Mouse (Mus musculus) frontal cortex, adult 2 months (tissue): Measurements from ENCODE around the gene S1pr5. TPM values are rescaled to one million over a fixed set of nuclear protein-coding genes. Genes with fewer than 3 reads are reported as not detected.
"Not testable (repeated sequence)": the region's sequence is repeated elsewhere in the genome, so short reads cannot be mapped to it uniquely, and the experiment has no call there.

Experiments used
- DNase-seq, 2 experiments: peaks; one replicate each; pipeline ENCODE4 v3.0.0; 2022; ENCODE audit warnings: low spot score in 1 of 2; ENCODE audit errors: extremely low spot score in 1 of 2
- polyA plus RNA-seq: library from polyadenylated mRNA; depleted of rRNA; stranded (reverse); fragments of >200 nt; gene quantifications from 2 replicates; pipeline ENCODE4 v1.2.3, GENCODE M21; 2012; rRNA removed

Gene S1pr5
- polyA plus RNA-seq: 9.9 and 13.8 TPM in 2 replicates

DNA sequence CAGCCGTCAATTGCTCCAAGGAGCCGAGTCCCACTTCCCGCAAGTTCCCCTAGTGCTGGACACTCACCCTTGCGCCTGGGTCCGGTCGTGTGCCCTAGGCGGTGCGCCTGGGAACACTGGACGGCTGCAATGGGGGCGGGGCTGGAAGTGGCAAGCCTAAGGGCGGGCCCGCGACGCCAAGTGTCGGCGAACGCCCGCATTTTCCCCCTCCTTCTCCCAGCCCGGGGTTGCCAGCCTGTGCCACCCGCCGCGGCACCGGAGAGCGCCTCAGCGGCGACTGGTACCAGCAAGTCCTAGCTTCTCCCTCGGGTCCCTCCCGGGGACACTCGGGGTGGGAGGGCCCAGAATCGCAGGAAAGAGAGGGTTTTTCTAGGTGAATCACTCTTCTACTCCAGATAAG lies at the start of gene S1pr5:
Gene S1pr5, minus strand, starts transcription at position 118 of the 400 bp plus-strand sequence.
- DNase-seq: peak in 1 of 2 experiments; percentile 35

DNA sequence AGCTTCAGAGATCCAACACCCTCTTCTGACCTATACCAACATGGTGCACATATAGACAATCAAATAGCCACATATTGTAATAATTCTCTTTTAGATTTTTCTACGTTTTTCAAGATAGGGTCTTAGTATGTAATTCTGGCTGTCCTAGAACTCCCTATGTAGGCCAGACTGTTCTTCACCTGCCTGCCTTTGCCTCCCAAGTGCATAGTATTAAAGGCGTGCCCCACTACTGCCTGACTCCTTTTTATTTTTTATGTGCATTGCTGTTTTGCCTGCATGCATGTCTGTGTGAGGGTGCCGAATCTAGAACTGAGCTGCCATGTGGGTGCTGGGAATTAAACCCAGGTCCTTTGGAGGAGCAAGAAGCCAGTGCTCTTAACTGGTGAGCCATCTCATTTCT lies 44.0 kb upstream of the S1pr5 start:
- DNase-seq: no peak

DNA sequence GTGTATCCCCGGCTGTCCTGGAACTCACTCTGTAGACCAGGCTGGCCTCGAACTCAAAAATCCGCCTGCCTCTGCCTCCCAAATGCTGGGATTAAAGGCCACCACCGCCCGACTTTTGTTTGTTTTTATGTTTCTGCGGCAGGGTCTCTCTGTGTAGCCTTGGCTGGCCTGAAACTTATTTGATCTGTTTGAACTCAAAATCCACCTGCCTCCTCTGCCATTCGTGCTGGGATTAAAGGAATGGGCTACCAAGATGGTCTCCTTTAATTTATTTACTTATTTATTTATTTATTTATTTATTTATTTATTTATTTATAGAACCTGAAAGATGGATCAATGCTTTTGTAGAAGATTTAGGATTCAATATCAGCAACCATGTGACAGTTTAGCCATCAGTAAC lies 43.6 kb upstream of the S1pr5 start:
- not testable (repeated sequence) for DNase-seq

DNA sequence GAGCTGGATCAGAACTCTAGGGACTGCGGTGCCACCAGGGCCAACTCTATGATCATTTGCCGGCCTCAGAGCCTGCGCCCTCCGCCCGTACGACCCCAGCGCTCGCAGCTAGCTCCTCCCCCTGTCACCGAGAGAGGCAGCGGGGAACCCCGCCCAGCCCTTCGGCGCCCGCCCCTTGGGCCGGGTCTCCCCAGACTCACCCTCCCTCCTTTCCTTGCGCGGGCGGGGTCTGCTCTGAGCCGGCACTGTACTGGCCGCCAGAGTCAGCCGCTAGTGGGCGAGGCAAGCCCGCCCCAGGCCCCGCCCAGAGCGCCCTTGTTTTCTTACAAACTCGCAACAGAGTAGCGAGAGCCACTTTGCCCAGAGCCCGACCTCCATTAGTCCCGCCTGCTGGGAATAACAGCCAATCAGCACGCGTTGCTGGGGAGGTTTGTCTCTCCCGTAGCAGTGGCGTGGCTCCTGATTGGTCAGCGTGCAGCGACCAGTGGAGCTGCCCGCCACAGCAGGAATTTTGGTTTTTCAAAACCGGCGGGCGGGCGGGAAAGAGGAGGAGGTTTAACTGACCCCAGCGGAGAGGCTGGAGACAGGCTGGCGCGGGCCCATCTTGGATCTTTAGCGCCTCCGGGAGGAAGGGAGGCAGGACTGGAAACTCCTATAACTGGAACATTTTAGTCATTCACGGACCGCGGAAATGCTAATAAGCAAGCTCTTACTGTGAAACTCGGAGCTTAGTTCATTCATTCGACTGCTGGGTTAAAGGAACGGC lies 43.0 kb upstream of the S1pr5 start, which contains the start of gene Cdkn2d:
Gene Cdkn2d, minus strand, starts transcription at position 386 of the 766 bp plus-strand sequence.
- peak; percentile 99 to 100 for DNase-seq

DNA sequence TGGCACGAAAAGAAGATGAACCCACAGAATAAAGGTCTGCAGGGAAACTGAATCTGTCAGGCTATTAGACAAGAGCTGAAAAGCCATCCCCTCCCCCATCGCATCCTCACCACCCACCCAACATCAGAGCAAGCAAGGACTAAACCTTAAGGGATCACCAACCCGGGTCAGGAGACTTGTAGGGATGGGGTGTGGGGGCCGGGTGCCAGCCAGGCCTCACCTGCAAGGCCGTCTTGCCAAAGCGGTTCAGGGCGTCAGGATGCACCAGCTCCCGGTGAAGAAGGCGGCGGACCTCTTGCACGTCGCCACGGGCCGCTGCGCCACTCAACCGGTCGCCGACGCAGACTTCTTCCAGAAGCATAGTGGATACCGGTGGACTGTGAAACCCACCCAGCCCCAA lies 42.3 kb upstream of the S1pr5 start:
- DNase-seq: no peak

DNA sequence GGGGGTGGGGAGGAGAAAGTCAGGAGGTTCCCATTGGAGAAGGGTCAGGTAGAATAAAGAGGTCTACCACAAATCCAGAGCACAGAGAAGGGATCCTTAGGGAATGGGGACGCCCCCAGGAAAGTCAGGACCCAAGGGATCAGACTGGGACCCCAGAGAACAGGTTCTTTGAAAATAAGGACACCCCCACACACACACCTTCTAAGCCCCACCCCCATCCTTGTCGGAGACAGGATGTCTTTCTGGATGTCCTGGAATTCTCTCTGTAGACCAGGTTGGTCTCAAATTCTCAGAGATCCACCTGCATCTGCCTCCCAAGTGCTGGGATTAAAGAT lies 41.1 kb upstream of the S1pr5 start:
- no peak for DNase-seq

DNA sequence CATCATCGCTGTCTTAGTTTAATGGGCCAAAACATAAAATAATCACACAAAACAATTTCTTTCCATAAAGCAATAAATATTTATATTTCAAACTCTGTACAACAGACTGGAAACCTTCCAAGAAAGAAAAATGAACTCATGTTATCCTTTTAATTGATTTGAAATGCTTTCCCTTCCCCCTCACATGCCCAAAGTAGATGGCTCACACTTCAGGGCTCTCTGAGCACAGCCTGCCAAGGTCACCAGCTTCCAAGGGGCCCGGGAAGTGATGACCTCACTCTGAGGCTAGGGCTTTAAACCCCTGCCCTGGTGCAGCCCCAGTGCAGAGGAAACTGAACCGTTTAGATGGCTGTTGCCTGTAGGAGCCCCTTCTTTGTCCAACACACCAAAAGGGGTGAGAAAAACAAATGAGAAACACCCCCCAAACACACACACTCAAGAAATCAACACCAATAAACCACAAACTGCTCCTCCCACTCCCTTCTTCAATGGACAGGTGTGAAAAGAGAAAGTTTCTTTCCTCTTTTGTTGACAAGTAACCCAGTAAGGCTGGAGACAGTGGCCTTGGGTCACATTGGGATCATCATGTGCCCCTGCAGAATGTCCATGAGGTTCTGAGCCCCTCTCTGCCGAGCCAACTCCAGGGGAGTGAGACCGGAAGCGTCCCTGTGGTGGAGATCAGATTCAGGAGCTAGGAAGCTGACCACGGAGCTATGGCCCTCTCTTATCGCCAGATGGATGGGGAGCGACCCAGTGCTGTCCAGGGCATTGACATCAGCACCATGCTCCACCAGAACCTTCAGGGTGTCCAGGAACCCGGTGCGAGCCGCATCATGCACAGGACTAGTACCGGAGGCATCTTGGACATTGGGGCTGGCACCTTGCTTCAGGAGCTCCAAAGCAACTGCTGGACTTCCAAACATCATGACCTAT lies 40.4 kb upstream of the S1pr5 start:
- DNase-seq: no peak

DNA sequence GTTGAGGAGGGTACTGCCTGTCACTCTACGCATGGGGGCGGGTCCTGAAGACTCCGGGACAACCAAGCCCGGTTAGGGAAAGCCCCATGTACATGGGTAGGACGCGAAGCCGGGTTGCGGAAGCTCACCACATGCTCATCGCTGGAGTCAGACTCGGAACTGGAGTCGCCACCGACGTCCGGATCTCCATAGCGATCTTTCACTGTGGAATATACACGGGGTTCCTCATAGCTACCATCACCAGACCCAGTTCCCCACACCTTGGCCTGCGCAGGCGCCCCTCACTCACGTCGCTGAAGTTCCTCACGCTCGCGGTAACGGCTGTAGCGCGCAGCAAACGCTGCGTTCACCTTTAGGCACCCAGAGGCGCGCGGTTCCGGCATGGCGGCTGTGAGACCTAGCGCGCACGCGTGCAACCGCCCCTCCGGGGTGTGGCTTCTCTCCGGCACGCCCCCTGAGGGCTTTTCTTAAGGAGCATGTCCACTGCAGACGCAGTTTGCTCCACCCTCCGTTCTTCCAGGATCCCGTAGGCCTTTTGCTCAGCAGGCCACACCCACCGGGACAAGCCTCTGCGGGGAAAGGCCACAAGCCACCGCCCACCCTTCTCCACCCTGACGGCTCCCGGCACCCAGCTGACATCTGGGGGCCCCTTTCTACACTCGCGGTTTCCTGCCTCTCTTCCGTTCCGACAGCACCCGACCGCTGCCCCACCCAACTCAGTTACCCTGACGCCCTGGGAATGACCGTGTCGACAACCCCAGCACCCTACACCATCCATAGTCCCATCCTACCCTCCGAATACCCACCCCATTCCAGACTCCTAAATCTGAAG lies 39.5 kb upstream of the S1pr5 start, which contains the start of gene Kri1:
Gene Kri1, minus strand, starts transcription at position 399 of the 832 bp plus-strand sequence.
- DNase-seq: peak; percentile 96 to 98

DNA sequence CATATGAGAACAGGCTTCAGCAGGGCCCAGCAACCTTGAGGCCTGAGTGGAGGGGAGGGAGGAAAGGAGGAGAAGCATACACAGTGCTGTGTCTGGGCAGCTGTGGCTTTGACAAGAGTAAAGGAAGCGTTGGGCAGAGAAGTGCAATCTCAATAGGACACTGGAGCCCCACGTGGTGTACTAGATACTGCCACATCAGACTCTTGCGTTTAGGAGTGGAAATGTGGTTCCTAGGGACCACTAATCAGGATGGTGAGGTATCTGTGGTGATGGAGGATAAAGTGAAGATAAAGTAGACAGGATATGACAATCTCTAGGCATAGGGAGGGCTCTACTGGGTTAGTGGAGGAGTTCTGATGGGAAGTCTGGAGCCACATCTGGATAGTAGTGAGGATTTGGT lies 38.5 kb upstream of the S1pr5 start:
- no peak for DNase-seq

DNA sequence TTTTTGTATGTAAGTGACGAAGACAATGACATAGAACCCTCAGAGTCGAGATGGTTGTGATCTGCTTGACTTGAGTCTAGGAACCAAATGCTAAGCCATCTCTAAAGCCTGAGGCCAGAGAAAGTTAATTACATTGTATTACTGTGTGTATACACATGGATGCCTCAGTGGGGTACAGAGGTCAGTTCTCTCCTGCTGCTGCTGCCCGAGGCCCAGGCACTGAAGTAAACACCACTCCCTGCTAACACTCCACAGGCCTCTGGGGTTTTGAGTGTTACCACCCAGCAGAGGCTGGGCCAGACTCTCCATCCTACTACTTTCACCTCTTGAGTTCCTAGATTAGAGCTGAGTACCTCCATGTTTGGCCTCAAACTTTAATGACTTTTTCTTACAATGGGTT lies 35.8 kb upstream of the S1pr5 start:
- no peak for DNase-seq

DNA sequence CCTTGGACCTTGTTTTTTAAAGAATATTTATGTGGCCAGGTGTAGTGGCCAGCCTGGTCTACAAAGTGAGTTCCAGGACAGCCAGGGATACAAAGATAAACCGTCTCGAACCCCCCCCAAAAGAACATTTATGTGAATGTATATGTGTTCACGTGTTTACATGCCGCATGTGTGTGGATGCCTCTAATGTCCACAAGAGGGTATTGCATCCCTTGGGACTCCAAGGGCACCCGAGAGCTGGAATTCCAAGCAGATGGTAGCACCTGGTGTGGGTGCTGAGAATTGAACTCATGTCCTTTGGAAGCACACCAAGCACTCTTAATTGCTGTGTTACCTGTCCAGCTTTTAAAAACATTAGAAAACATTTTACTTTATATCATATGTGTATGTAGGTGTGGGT lies 35.3 kb upstream of the S1pr5 start:
- DNase-seq: no peak

DNA sequence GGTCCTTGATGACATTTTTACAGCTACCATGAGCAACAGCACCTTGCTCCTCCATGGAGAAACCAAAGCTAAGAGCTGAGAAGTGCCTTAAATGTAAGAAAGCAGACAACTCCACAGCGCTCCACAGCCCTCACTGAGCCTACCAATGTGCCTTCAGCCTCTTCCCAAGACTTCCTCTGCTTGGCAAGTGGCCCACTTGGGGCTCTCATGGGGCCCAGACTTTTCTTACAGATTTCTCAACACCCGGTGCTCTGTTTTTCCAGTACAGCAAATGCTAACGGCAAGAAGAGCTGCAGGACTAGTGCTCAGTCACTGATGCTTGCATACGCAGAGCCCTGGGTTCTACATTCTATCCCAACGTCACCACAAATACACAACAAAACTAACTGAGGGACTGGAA lies 29.5 kb upstream of the S1pr5 start:
- DNase-seq: no peak

DNA sequence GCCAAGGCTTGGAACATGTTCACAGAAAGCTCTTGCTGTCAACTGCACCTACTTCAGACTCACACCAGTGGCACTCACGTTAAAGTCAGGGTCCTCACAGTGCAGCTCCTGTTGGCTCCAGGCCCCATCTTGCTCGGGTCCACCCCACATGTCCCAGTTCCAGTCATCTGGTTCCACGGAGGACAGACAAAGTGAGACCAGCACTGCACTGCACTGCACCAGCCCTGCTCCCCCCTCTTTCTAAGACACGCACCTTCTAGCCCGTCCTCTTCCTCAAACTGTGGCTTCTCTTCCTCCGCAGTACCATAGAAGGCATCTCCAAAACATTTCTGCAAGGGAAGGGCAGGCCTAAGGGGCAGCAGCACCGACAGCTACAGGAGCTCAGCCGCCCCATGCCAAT lies 28.1 kb upstream of the S1pr5 start:
- DNase-seq: no peak

DNA sequence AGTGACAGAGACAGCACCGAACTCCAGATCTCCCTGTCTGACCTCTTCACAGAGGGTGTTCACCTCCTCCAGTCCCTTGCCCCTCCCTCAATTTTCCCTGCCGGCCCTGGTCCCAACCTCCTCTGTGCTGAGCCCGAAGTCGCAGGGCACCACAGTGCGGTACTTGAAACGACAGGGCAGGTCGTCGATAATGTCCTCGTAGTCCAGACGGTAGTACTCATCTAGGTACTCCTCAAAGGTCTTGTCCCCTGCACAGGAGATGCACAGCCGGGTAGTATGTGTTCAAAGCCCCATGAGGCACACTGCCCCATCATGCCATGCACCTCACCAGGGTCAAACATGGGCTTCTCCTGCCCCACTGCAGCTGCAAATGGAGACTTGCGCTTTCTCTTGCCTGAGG lies 27.5 kb upstream of the S1pr5 start:
- no peak for DNase-seq

DNA sequence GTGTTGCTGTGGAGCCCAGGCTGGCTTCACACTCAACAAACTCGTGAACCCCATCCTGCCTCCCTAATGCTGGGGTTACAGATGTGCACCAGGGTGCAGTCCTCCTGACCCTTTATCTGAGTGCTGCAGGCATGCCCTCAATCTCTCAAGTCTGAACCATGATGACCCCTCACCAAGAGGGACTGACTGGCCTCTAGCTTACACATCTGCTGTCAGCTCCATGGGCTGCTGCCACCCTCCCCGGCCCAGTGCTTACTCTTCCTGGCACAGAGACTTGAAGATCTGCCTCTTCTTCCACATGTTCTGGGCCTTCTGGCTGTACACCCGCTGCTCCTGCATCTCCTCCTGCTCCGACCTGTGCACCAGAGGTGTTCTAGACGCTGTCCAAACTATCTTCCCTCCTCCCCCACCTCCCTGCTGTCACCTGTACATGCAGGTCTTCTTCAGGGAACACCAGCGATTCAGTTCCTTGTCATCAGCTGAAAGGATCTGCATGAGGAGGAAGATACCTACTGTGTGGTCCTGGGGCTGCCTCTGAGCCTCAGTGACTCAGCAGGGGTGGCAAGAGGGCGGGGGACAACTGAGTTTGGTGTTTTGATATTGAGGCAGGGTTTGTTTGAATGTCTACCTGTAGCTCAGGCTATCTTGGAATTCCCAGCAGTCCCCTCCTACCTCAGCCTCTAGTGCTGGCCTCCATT lies 26.9 kb upstream of the S1pr5 start:
- no peak for DNase-seq

DNA sequence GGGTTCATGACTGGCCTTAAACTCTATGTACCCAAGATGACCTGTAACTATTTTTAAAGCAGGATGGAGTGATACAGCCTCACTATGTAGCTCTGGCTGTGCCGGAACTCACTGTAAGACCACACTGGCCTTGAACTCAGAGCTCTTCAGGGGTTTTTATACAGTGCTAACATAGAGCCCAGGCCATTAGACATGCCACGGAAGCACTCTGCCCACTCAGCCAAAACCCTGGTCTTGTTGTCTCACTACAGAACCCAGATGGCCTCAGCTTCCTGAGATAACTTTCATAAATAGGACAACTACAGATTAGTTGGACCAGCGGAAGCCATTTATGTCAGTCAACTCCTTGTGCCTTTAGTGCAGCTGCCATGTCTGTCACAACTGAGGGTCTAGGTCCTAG lies 26.1 kb upstream of the S1pr5 start:
- no peak for DNase-seq

DNA sequence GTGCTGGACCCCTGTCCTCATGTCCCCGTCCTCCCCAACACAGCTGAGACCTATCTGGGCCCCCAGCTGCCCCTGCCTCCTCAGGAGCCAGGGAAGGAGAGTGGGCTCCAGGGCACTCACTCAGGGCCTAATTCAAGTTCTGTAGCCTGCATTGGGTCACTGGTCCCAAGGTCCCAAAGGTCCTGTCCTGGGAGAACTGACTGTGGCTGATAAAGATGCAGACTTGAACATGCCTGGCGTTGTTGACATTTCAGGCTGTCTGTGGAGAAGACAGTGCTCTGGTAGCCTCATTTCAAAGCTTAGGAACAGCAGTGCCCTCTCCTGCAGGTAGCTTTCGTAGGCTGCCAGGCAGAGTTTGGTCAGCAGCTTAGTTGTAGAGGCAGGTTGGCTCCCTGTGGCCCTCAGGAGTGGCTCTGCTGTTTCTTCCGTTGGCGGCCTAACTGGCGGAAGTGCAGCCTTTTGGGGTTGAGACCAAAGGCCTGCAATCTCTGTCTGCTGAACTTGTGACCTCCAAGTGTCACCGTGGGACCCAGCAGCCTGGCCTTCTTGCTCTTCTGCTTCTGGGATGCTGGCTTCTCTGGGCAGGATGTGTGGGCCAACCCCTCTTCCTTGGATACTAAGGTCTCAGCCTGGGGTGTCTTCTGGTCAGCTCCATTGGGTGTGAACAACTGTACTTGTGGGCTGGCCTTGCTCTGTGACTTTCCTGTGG lies 25.4 kb upstream of the S1pr5 start:
- no peak for DNase-seq

DNA sequence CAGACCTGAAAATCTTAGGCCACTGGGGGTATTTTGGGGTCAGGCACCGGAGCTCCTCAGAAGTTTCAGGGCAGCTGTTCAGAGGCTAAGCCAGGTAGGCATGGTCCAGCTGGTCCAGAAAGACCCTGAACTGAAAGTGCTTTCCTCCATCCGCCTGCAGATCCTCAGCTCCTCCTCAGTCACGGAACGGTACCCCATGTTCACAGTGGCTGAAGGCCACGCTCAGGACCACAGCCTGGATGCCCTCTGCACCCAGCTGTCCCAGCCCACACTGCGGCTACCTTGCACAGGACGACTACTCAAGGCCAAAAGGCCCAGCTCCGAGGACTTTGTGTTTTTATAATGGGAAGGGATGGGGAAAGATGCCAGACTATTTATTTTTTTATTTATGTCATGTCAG lies 24.9 kb upstream of the S1pr5 start:
- DNase-seq: no peak

DNA sequence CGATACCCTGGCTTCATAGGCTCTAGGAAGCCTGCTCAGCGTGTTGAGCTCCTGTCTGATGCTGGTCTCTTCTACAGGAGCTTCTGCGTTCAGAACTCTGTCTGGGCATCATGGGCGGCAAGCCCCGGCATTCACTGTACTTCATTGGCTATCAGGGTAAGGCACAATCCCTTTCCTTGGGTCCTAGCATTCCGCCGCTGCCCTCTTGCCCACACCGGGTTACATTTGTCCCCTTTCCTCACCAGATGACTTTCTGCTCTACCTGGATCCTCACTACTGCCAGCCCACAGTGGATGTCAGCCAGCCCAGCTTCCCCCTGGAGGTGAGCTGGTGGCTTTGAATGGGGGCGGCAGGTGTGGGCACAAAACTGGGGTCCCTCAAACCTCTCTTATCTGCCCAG lies 24.1 kb upstream of the S1pr5 start:
- no peak for DNase-seq

DNA sequence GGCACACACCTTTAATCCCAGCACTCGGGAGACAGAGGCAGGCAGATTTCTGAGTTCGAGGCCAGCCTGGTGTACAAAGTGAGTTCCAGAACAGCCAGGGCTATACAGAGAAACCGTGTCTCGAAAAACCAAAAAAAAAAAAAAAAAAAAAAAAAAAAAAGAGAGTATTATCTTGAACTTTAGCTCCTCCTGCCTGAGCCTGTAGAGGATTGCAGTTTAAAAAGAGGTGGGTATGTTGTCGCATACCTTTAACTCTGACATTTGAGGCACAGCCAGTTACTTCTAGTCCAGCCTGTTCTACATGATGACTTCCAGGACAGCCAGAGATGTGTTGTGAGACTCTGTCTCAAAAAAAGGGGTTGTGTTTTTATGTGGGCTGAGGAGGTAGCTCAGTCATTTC lies 21.3 kb upstream of the S1pr5 start:
- not testable (repeated sequence) for DNase-seq
